Mouse (Mus musculus) testis, adult 2 months (tissue): Measurements from ENCODE around the gene A930017K11Rik. TPM values are rescaled to one million over a fixed set of nuclear protein-coding genes. Genes with fewer than 3 reads are reported as not detected.
A peak's percentile ranks its signal among the peaks of the same experiment; 100 is the strongest.

Source experiments
- H3K27ac ChIP-seq: fragments of 200-500 bp; 2 replicates; pipeline ENCODE4 v1.5.1; 2012; ENCODE audit warnings: low read depth, low read length; ENCODE audit not compliant: control insufficient read depth, insufficient read depth
- H3K27me3 ChIP-seq: fragments of 200-500 bp; 2 replicates; pipeline ENCODE4 v1.6.1; 2012; ENCODE audit warnings: mild to moderate bottlenecking, low read length, moderate library complexity; ENCODE audit not compliant: control insufficient read depth, insufficient read depth
- H3K36me3 ChIP-seq: fragments of 200-500 bp; 2 replicates; pipeline ENCODE4 v1.6.1; 2012; ENCODE audit warnings: mild to moderate bottlenecking, low read length; ENCODE audit not compliant: control insufficient read depth, insufficient read depth
- H3K4me1 ChIP-seq: fragments of 200-500 bp; 2 replicates; pipeline ENCODE4 v1.6.1; 2012; ENCODE audit warnings: low read length; ENCODE audit not compliant: control insufficient read depth, insufficient read depth
- H3K4me3 ChIP-seq: fragments of 200-500 bp; 2 replicates; pipeline ENCODE4 v1.5.1; 2012; ENCODE audit warnings: low read depth, mild to moderate bottlenecking, low read length, moderate library complexity, mixed read lengths; ENCODE audit not compliant: control insufficient read depth
- CTCF ChIP-seq: fragments of 200-500 bp; IDR thresholded peaks from 2 replicates; pipeline ENCODE4 v1.5.1; 2012; ENCODE audit warnings: low read depth, mild to moderate bottlenecking, inconsistent platforms, low read length, moderate library complexity; ENCODE audit not compliant: control insufficient read depth, insufficient read depth, insufficient replicate concordance
- POLR2A ChIP-seq: fragments of 200-500 bp; IDR thresholded peaks from 2 replicates; pipeline ENCODE4 v1.6.1; 2012; ENCODE audit warnings: low read depth, mild to moderate bottlenecking, inconsistent platforms, low read length, moderate library complexity; ENCODE audit not compliant: control insufficient read depth
- polyA plus RNA-seq: library from polyadenylated mRNA; depleted of rRNA; stranded (reverse); fragments of >200 nt; gene quantifications from 2 replicates; pipeline ENCODE4 v1.2.3, GENCODE M21; 2012

The A930017K11Rik gene
- polyA plus RNA-seq, 1 experiment = 0.10 TPM

DNA sequence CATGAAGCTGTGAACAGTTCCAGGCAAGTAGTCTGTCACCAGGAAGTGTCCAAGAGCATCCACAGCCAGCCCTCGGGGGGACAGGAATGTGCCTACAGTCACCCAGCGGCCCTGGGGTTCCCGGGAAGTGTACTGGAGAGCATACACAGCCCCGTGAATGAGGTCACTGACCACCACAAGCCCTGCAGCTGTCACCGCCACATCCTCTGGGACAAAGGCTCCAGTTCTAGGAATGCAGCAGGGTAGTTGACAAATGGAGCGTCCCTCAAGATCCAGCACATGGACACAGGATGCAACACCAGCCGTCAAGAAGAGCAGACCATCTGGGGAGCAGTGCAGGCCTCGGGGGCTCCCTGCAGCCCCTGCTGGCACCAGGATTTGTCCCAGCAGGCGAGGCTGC, 8.6 kb downstream of the A930017K11Rik start:
- Histone ChIP-seq H3K36me3 (no peaks in the 10 kb centered on the region), H3K27me3 (no peaks in the 10 kb centered on the region), H3K27ac (no peak overlapping the region), H3K4me1 (peaks cover 7% of the 10 kb centered on the region), H3K4me3 (no peak overlapping the region)
- TF ChIP-seq POLR2A (no peak), CTCF (no peak)

- Histone ChIP-seq H3K4me1 (peaks cover 7% of the 10 kb centered on the region), H3K4me3 (no peak overlapping the region), H3K36me3 (no peaks in the 10 kb centered on the region), H3K27ac (no peak overlapping the region), H3K27me3 (no peaks in the 10 kb centered on the region)
- TF ChIP-seq CTCF = no peak
- TF ChIP-seq POLR2A = no peak
Observed at GRCm38 (mm10) chr17:25943221-25943620, 9.1 kb downstream of the A930017K11Rik start.

- peaks cover 7% of the 10 kb centered on the region for H3K4me1 ChIP-seq
- H3K27me3 ChIP-seq = no peaks in the 10 kb centered on the region
- H3K4me3 ChIP-seq = no peak overlapping the region
- no peak overlapping the region for H3K27ac ChIP-seq
- TF ChIP-seq POLR2A (no peak), CTCF (no peak)
- no peaks in the 10 kb centered on the region for H3K36me3 ChIP-seq
Observed at GRCm38 (mm10) chr17:25942597-25943151, 9.7 kb downstream of the A930017K11Rik start.

GRCm38 (mm10) chr17:25941511-25942241, 10.7 kb downstream of the A930017K11Rik start:
- H3K27ac ChIP-seq = peak overlapping the region; percentile 79

DNA sequence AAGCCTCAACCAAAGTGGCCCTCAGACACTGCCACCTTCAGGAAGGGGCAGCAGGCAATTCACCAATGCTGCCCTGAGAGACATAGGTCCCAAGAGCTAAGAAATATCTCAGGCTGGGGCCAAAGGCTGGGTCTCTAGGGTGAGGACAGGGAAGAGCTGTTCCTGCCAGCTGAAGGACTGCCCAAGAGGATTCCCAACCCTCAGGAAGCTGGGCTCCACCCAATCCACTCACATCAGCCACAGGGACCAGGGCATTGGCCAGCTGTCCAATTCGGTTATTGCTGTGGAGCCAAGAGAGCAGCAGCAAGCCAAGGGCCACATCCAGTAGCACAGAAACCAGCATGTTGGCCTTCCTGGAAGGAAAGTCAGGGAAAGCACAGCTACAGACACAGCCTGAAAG, 17.8 kb downstream of the A930017K11Rik start:
- peaks cover 3% of the 10 kb centered on the region for H3K36me3 ChIP-seq
- no peaks in the 10 kb centered on the region for H3K4me1 ChIP-seq
- H3K27me3 ChIP-seq = no peaks in the 10 kb centered on the region
- TF ChIP-seq CTCF (no peak), POLR2A (no peak)
- H3K4me3 ChIP-seq = no peak overlapping the region
- H3K27ac ChIP-seq = no peak overlapping the region

More at GRCm38 (mm10) chr17:25941511-25942241, 10.7 kb downstream of the A930017K11Rik start:
- Histone ChIP-seq H3K27me3 (no peaks in the 10 kb centered on the region), H3K4me3 (peak overlapping the region; percentile 94), H3K4me1 (peaks cover 7% of the 10 kb centered on the region), H3K36me3 (no peaks in the 10 kb centered on the region)
- TF ChIP-seq CTCF (no peak), POLR2A (peak; percentile 68)

- Histone ChIP-seq H3K4me1 (no peaks in the 10 kb centered on the region), H3K27me3 (no peaks in the 10 kb centered on the region), H3K36me3 (no peaks in the 10 kb centered on the region), H3K4me3 (no peak overlapping the region), H3K27ac (no peak overlapping the region)
- TF ChIP-seq POLR2A (no peak), CTCF (no peak)
Observed at GRCm38 (mm10) chr17:25925348-25925747, 27.0 kb downstream of the A930017K11Rik start.

- Histone ChIP-seq H3K27ac (no peak overlapping the region), H3K4me3 (no peak overlapping the region), H3K36me3 (no peaks in the 10 kb centered on the region; the same call in 1 of the 2 replicates), H3K27me3 (no peaks in the 10 kb centered on the region), H3K4me1 (peaks cover 9% of the 10 kb centered on the region)
- TF ChIP-seq POLR2A = no peak
Observed at GRCm38 (mm10) chr17:25922120-25922519, 30.2 kb downstream of the A930017K11Rik start.
